Comparison of ENCODE assay signal across 29 mouse cellular contexts in genomic region chr4:128028294-128028693, GRCm38 (mm10). TPM values are rescaled to one million over a fixed set of nuclear protein-coding genes. Genes with fewer than 3 reads are reported as not detected.
"Had no signal": no experiment of that assay in that cellular context is flagged by ENCODE, and none has a peak within 500 bp of the region (broad histone marks: within the 10 kb centered on the region; RNA-seq: fewer than 3 reads in every experiment).

No protein-coding gene starts in this region.

- H3K4me3 ChIP-seq: embryonic facial prominence, embryonic 10.5 days; embryonic facial prominence, embryonic 12.5 days; embryonic facial prominence, embryonic 13.5 days; embryonic facial prominence, embryonic 15.5 days; erythroblast, embryonic 14.5 days; forebrain, embryonic 10.5 days; forebrain, embryonic 12.5 days; forebrain, embryonic 13.5 days; forebrain, embryonic 15.5 days; gastrocnemius, adult 2 months; heart, adult 2 months; heart, embryonic 10.5 days had no signal

- ATAC-seq: forebrain, embryonic 13.5 days; forebrain, embryonic 14.5 days; forebrain, embryonic 15.5 days; forebrain, embryonic 16.5 days; forebrain, postnatal 0 days had no signal

- H3K27ac ChIP-seq: embryonic facial prominence, embryonic 10.5 days; embryonic facial prominence, embryonic 12.5 days; embryonic facial prominence, embryonic 13.5 days; embryonic facial prominence, embryonic 15.5 days; forebrain, embryonic 10.5 days; forebrain, embryonic 12.5 days; forebrain, embryonic 13.5 days; forebrain, embryonic 15.5 days; gastrocnemius, adult 2 months; heart, adult 2 months; heart, embryonic 10.5 days had no signal

- H3K4me1 ChIP-seq: embryonic facial prominence, embryonic 10.5 days; embryonic facial prominence, embryonic 12.5 days; embryonic facial prominence, embryonic 13.5 days; embryonic facial prominence, embryonic 15.5 days; forebrain, embryonic 10.5 days; forebrain, embryonic 12.5 days; forebrain, embryonic 13.5 days; forebrain, embryonic 15.5 days; heart, embryonic 10.5 days had no signal

- DNase-seq: cerebellum, adult 8-10 months; cerebellum, adult 9-10 months; cerebellum, adult 9-11 months; cerebellum, postnatal 10 days; cerebellum, postnatal 14 days; cerebellum, postnatal 25 days; cerebellum, postnatal 36 days; embryo, embryonic 11 days; forebrain, postnatal 0 days; gastrocnemius, adult 2 months; gastrocnemius, postnatal 10 days; gastrocnemius, postnatal 14 days; gastrocnemius, postnatal 25 days; gastrocnemius, postnatal 36 days; heart, adult 11 months; heart, adult 18-20 months; heart, adult 2 months had no signal

RNA-seq across cellular contexts. Expression of gene Csmd2, which starts 40.6 kb away (rescaled TPM):
- polyA plus RNA-seq: erythroblast, embryonic 14.5 days; heart, adult 2 months had no signal

RNA-seq across cellular contexts. Expression of gene CK137956, which starts 57.5 kb away (rescaled TPM):
- polyA plus RNA-seq: embryonic facial prominence, embryonic 13.5 days; embryonic facial prominence, embryonic 15.5 days; erythroblast, embryonic 14.5 days; heart, adult 2 months; heart, embryonic 10.5 days had no signal
